Mouse (Mus musculus) cerebellum, adult 2 months (tissue): Measurements from ENCODE around the gene Tex36.
A peak's percentile ranks its signal among the peaks of the same experiment; 100 is the strongest.

Source experiments
- CTCF ChIP-seq: fragments of 200-500 bp; IDR thresholded peaks from 2 replicates; pipeline ENCODE4 v1.5.1; 2011; ENCODE audit warnings: low read depth, mild to moderate bottlenecking, control low read depth, low read length, moderate library complexity, borderline replicate concordance; ENCODE audit not compliant: insufficient read depth
- POLR2A ChIP-seq: fragments of 200-500 bp; IDR thresholded peaks from 2 replicates; pipeline ENCODE4 v1.6.1; 2011; ENCODE audit warnings: low read length, control low read depth, borderline replicate concordance; ENCODE audit not compliant: insufficient read depth

DNA sequence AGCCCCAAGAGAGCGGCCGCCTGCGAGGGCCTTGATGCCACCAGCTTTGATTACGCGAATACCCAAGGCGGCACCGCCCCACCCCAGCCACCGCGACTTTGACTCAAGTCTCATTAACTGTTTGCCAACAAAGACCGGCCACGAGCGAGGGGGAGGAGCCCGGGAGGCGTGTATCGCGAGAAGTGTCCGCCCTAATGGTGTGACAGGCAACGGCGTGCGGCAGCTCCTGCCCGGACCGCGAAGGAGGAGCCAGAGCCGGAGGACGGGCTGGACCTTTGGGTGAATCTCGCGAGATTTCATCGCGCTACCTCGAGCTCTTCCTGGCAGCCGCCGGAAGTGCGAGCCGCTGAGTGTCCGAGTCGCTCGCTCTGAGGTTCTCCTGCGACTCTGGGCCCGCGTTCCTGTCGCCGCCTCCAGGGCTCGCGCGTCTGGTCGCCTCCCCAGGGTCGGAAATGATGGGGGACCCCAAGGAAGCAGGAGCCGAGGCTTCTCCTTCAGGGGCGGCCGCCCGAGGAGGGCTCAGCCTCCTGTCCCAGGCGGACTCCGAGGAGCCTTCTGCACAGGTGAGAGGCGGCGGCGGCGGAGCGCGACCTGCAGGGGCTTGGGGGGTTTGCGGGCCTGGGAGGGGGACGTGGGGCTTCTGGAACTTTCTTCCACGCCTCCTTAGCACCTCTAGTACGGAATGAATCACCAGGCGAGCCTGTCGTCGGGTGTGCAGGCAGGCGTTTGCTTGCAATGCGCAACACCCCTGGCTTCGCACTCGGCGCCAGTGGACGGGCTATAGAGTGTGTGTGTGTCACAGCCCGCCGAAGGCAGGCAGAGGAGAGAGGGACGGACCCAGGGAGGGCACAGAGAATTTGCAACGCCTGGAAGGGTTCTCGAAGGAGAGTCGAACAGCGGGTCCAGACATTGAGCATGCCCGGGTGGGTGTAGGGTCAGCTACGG lies 35.7 kb upstream of the Tex36 start, which contains the start of gene Edrf1:
- peak; percentile 82 for TF ChIP-seq POLR2A
- no peak for TF ChIP-seq CTCF
